Mouse (Mus musculus): ENCODE results near the gene Gamt. TPM values are rescaled to one million over a fixed set of nuclear protein-coding genes. Genes with fewer than 3 reads are reported as not detected.

Gamt gene
- polyA plus RNA-seq, 1 experiment from 2014 or later, result 30.1 TPM

- H3K4me2 ChIP-seq (replicated peaks; ENCODE audit: low read depth), result peak overlapping the region; percentile 13; the same call in 1 of the 2 replicates
- 84% methylated on average over 5 of the region's 5 CpGs for WGBS
- no peaks in the 10 kb centered on the region for H3K9me3 ChIP-seq (ENCODE audit: control insufficient read depth)
- no peak overlapping the region for H3K4me3 ChIP-seq (ENCODE audit: low read depth, low read length)
- no peak overlapping the region for H3K9ac ChIP-seq (ENCODE audit: low read depth, low read length)
- peaks cover 39% of the 10 kb centered on the region for H3K27me3 ChIP-seq (replicated peaks; ENCODE audit: control insufficient read depth, insufficient read depth, low read length)
- H3K36me3 ChIP-seq (ENCODE audit: control insufficient read depth, insufficient read depth), result peaks cover 17% of the 10 kb centered on the region; the same call in 1 of the 2 replicates
- no peak for ATAC-seq
- no peaks in the 10 kb centered on the region for H3K4me1 ChIP-seq (replicated peaks; ENCODE audit: control insufficient read depth, insufficient read depth, low read length)
- no peak for TF ChIP-seq CTCF (IDR thresholded peaks at IDR 0.05; ENCODE audit: low read depth)
- H3K27ac ChIP-seq (ENCODE audit: low read depth, low read length), result no peak overlapping the region
Measured at GRCm38 (mm10) chr10:80296824-80297223, 36.0 kb upstream of the Gamt start.

- peak within 1 kb of the TSS; percentile 22; the same call in 1 of the 2 replicates for H3K9ac ChIP-seq (ENCODE audit: low read depth, low read length)
- no peaks in the 10 kb centered on the region for H3K9me3 ChIP-seq (ENCODE audit: control insufficient read depth)
- peak within 1 kb of the TSS; percentile 68 for H3K4me2 ChIP-seq (replicated peaks; ENCODE audit: low read depth)
- peaks cover 17% of the 10 kb centered on the region; the same call in 1 of the 2 replicates for H3K36me3 ChIP-seq (ENCODE audit: control insufficient read depth, insufficient read depth)
- H3K27ac ChIP-seq (ENCODE audit: low read depth, low read length), result no peak within 1 kb of the TSS
- peak within 1 kb of the TSS; percentile 33 for H3K4me3 ChIP-seq (ENCODE audit: low read depth, low read length)
- peaks cover 29% of the 10 kb centered on the region for H3K27me3 ChIP-seq (replicated peaks; ENCODE audit: control insufficient read depth, insufficient read depth, low read length)
- ATAC-seq, result peak; percentile 25; the same call in 1 of the 2 replicates
- 2% methylated on average over 25 of the region's 26 CpGs for WGBS
- peak; percentile 82 for TF ChIP-seq CTCF (IDR thresholded peaks at IDR 0.05; ENCODE audit: low read depth)
- H3K4me1 ChIP-seq (replicated peaks; ENCODE audit: control insufficient read depth, insufficient read depth, low read length), result no peaks in the 10 kb centered on the region
Measured at GRCm38 (mm10) chr10:80295618-80296425, 35.0 kb upstream of the Gamt start, which contains the start of gene Apc2. Gene Apc2 (plus strand): TSS chr10:80295977.

- no peak overlapping the region for H3K4me3 ChIP-seq (ENCODE audit: low read depth, low read length)
- no peak overlapping the region for H3K4me2 ChIP-seq (replicated peaks; ENCODE audit: low read depth)
- ATAC-seq, result no peak
- 0 out of 2 replicates have a peak overlapping the region, but pooled peaks have one; percentile 22 for H3K9ac ChIP-seq (ENCODE audit: low read depth, low read length)
- no peaks in the 10 kb centered on the region for H3K9me3 ChIP-seq (ENCODE audit: control insufficient read depth)
- no peak overlapping the region for H3K27ac ChIP-seq (ENCODE audit: low read depth, low read length)
- no peak for TF ChIP-seq CTCF (IDR thresholded peaks at IDR 0.05; ENCODE audit: low read depth)
- H3K36me3 ChIP-seq (ENCODE audit: control insufficient read depth, insufficient read depth), result peaks cover 17% of the 10 kb centered on the region; the same call in 1 of the 2 replicates
- WGBS, result 33% methylated on average over 7 of the region's 7 CpGs
- peaks cover 20% of the 10 kb centered on the region for H3K27me3 ChIP-seq (replicated peaks; ENCODE audit: control insufficient read depth, insufficient read depth, low read length)
- H3K4me1 ChIP-seq (replicated peaks; ENCODE audit: control insufficient read depth, insufficient read depth, low read length), result no peaks in the 10 kb centered on the region
Measured at GRCm38 (mm10) chr10:80294788-80295303, 34.0 kb upstream of the Gamt start.

- Histone ChIP-seq H3K36me3 (ENCODE audit: control insufficient read depth, insufficient read depth) (peaks cover 20% of the 10 kb centered on the region; the same call in 1 of the 2 replicates), H3K9me3 (ENCODE audit: control insufficient read depth) (no peaks in the 10 kb centered on the region), H3K9ac (ENCODE audit: low read depth, low read length) (no peak overlapping the region), H3K27ac (ENCODE audit: low read depth, low read length) (no peak overlapping the region), H3K4me3 (ENCODE audit: low read depth, low read length) (no peak overlapping the region), H3K4me2 (replicated peaks; ENCODE audit: low read depth) (no peak overlapping the region), H3K27me3 (replicated peaks; ENCODE audit: control insufficient read depth, insufficient read depth, low read length) (peaks cover 14% of the 10 kb centered on the region), H3K4me1 (replicated peaks; ENCODE audit: control insufficient read depth, insufficient read depth, low read length) (no peaks in the 10 kb centered on the region)
- no peak for ATAC-seq
- no peak for TF ChIP-seq CTCF (IDR thresholded peaks at IDR 0.05; ENCODE audit: low read depth)
- 72% methylated on average over 4 of the region's 4 CpGs for WGBS
Measured at GRCm38 (mm10) chr10:80294311-80294710, 33.5 kb upstream of the Gamt start.

GRCm38 (mm10) chr10:80293325-80293724 lies 32.5 kb upstream of the Gamt start:
- WGBS, result 14% methylated on average over 14 of the region's 14 CpGs
- Histone ChIP-seq H3K36me3 (ENCODE audit: control insufficient read depth, insufficient read depth) (peaks cover 23% of the 10 kb centered on the region; the same call in 1 of the 2 replicates), H3K9me3 (ENCODE audit: control insufficient read depth) (no peaks in the 10 kb centered on the region), H3K27ac (ENCODE audit: low read depth, low read length) (0 out of 2 replicates have a peak overlapping the region, but pooled peaks have one; percentile 86), H3K4me1 (replicated peaks; ENCODE audit: control insufficient read depth, insufficient read depth, low read length) (no peaks in the 10 kb centered on the region), H3K4me2 (replicated peaks; ENCODE audit: low read depth) (peak overlapping the region; percentile 83), H3K9ac (ENCODE audit: low read depth, low read length) (peak overlapping the region; percentile 93), H3K4me3 (ENCODE audit: low read depth, low read length) (peak overlapping the region; percentile 82), H3K27me3 (replicated peaks; ENCODE audit: control insufficient read depth, insufficient read depth, low read length) (peaks cover 4% of the 10 kb centered on the region; the same call in 1 of the 2 replicates)
- no peak for ATAC-seq
- TF ChIP-seq CTCF (IDR thresholded peaks at IDR 0.05; ENCODE audit: low read depth), result 0 out of 2 replicates have a peak, but pooled peaks have one; percentile 30
